Mouse (Mus musculus): Measurements from ENCODE around the gene Gse1.

DNA sequence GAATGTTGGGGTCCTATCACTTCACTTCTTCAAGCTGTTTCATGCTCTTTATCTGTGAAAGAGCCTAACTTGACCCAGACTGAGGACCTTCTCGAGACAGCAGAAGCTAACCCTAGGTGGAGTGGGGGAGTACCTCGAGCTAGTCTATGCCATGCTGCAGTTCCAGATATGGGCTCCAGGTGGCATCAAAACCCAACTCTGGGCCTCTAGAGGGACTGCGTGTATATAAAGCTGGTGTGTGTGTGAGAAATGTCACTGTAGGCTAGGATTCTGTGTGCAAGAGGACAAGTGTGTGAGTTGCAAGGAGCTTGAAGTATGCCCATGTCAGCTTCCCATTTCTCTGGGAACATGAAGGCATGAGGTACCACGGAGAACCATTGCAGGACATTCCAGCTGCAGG is 53.2 kb downstream of the Gse1 start:
- TF ChIP-seq CTCF (IDR thresholded peaks at IDR 0.05; ENCODE audit: borderline replicate concordance, insufficient read depth, low read depth, low read length) = peak; percentile 96
- TF ChIP-seq POLR2A (IDR thresholded peaks at IDR 0.05; ENCODE audit: borderline replicate concordance, insufficient read depth, low read length) = no peak

Data from cerebellum, adult 2 months (tissue).